Mouse (Mus musculus): ENCODE data around the gene Hist1h2ak.
A peak's percentile ranks its signal among the peaks of the same experiment; 100 is the strongest.

Hist1h2ak gene

DNA sequence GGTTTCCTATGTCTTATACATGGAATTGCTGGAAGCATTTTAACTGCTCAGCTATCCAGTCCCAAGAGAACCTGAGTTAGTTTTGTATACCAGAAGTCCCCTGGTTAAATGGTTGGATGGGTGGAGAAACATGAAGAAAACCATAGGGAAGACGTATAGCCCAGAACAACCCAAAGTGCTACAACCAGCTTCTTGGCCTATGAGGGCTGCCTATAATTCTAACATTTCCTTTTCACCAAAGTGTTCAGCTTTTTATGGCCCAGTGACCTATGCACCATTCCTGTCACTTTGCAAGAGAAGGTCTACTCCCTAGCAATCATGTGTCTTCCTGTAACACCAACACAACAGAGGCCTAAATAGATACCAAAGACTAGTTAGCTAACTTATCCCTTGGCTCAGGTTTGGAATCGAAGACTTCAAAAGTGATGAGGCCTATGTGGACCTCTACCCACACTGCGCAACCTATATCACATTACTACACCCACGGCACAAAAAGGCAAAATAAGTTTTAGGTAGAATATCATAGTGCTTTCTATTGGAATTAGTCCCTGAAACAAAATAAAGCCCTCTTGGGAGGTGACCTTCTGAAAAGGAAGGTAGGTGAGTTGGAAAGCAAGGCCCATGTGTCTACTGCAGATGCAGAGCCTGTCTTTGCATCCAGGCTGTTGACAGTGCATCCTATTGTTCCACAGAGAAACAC, 35.1 kb downstream of the Hist1h2ak start:
- no peak for DNase-seq

DNA sequence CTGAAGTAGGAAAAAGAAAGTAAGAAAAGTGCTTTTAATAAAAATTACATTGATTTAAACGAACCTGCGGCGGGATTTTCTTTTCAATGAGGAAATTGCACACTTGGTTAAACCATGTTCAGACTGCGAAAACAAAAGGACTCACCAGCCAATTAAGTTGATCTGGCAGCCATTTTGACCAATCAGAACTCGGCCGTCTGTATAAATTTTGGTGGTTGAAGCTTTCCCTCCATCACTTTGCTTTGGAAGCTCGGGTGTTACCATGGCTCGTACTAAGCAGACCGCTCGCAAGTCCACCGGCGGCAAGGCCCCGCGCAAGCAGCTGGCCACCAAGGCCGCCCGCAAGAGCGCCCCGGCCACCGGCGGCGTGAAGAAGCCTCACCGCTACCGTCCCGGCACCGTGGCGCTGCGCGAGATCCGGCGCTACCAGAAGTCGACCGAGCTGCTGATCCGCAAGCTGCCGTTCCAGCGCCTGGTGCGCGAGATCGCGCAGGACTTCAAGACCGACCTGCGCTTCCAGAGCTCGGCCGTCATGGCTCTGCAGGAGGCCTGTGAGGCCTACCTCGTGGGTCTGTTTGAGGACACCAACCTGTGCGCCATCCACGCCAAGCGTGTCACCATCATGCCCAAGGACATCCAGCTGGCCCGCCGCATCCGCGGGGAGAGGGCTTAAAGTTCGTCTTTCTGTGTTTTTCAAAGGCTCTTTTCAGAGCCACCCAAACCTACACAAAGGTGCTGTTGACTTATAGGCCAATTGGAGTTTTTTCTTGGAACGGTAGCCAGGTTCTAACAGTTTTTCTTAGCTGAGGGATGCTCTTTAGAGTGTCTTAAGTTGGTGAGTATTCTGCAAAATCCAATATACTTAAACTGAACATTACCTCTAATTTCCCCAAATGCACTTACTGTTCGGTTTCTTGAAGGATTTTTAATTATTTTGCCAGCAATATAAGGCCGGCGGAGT, 36.0 kb downstream of the Hist1h2ak start, which contains the start of gene Hist1h3h:
TSS of gene Hist1h3h (plus strand) at position 263 of the 961 bp plus-strand sequence.
- DNase-seq, result peak; percentile 76 to 77

DNA sequence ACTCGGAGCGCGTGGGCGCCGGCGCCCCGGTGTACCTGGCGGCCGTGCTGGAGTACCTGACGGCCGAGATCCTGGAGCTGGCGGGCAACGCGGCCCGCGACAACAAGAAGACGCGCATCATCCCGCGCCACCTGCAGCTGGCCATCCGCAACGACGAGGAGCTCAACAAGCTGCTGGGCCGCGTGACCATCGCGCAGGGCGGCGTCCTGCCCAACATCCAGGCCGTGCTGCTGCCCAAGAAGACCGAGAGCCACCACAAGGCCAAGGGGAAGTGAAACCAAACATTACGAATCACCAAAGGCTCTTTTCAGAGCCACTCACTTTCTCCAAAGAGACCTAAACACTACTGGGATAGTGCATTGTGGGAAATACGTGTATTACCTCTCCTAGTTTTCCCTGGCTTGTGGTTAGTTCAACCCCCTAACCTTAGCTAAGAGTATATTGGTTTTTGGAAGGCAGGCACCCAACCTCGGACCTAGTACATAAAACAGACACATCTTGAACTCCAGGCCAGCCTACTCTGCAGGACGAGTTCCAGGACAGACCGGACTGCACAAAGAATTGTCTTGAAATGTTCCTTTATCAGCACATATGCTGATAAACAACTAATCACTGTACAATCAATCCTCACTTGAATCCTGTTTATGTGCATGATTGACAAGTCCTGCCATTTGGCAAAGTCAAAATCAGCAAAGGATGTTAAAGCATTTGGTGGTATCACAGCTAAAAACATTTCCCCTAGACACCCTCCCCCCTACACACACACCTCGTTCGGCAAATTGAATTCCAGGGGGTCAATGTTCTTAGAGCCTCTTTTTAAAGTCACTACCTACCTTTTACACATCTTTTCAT, 36.9 kb downstream of the Hist1h2ak start:
- DNase-seq, result peak in 1 of 2 experiments; percentile 28

DNA sequence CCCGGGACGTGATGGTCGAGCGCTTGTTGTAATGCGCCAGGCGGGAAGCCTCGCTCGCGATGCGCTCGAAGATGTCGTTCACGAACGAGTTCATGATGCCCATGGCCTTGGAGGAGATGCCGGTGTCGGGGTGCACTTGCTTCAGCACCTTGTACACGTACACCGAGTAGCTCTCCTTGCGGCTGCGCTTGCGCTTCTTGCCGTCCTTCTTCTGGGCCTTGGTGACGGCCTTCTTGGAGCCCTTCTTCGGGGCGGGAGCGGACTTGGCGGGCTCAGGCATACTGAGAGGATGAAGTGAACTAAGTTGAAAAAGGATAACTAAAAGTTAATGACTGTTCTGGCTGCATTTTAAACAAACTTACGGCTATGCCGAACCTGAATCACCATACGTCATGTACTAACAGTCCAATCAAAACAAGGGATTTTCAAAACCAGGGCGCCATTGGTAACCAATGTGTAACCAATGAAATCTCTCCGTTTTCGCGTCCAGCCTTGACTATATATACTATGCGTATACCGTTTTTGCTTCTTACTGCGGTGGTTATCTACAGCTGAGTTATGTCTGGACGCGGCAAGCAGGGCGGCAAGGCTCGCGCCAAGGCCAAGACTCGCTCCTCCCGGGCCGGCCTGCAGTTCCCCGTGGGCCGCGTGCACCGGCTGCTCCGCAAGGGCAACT, 37.6 kb downstream of the Hist1h2ak start, which contains the start of the genes Hist1h2bl and Hist1h2ai:
TSS of gene Hist1h2bl (minus strand) at position 280 of the 676 bp plus-strand sequence.
TSS of gene Hist1h2ai (plus strand) at position 559 of the 676 bp plus-strand sequence.
- peak; percentile 81 to 86 for DNase-seq

DNA sequence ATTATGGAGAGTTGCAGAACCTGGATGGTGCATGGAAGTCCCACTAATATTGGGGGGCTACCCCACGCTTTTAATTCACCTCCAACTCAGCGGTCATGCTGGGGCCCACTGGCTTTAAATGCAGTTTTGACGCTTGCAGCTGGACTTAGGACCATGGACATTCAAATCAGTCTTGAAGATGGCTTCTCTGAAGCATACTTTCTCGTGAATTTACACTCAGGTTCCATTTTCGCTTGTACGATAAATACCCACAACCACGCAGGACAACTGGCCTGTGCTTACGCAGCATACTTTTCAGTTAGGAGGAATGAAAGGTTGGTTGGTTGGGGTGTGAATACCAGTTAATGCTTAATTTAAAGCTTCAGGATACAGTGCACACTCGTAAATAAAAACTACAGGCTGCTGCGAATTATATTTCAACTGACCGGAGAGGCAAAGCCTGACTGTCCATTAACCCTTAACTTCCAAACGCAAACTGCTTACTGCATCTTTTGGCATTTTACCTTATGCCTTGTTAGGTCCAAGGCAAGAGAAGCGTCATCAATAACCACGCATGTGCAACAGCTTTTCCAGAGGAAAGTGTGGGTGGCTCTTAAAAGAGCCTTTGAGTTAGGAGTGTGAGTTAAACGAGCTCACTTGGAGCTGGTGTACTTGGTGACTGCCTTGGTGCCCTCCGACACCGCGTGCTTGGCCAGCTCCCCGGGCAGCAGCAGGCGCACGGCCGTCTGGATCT, 38.3 kb downstream of the Hist1h2ak start:
- DNase-seq, result no peak

DNA sequence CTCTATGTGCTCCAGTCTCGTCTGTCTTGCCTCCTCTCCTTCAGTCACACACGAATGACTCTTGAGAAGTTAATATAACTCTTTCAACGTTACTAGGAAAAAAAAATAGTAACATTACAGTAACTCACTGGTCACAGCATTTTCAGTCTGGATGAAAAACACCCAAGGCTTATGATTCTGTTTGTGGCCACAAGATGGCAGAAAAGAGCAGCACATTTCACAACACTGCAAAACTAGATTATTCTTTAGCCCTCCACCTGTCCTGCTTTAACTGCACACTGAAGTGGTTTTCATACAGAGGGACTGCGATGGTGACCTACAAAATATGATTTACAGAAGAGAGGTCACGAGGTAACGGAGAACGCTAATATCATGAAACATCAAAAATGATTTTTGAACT, 38.9 kb downstream of the Hist1h2ak start:
- peak; percentile 68 to 77 for DNase-seq

DNA sequence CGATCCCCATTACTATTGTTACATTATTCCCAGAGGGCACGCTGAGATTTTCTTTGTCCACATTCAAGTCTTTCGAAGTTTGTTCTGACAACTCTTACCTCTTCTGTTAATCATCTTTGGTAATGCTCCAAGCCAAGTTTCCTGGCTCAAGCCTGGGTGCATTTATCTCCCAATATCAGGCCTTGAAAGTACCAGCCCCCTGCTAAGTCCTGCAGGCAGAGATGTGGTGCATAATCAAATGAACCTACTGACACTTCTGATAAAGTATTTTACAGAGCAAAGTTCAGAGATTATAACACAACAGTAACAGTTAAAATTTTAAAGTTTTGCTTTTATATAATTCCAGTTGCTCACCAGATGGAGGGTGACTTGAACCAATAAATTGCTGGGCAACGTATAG, 41.9 kb downstream of the Hist1h2ak start:
- DNase-seq, result no peak

DNA sequence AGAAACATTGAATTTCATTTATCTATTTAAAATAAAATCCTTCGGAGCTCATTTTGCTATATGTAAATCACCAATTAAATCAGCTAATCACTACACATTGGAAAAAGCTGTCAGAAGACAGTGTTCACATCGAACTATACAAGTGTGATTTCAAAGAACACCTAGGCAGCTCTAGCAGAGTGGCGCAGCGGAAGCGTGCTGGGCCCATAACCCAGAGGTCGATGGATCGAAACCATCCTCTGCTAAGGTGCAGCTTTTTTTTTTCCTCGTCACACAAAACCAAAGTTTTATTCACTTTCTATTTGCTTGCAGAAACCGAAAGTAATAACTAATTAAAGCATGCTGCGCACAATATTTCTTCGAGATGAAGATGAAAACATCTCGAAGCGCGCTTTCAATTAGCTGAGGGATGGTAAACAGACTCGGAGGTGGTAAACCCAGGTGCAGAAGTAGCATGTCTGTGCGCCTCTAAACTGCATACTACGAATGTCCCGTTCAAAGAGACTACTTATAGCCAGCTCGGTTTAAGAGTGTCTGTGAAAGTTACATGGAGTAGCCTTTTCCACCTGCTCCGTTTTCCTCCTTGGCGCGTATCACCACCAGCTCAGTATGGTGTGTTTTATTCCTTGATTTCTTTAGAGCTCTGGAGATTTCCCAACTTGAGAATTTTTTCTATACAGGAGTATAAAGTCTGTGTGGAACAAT, 42.7 kb downstream of the Hist1h2ak start:
- peak; percentile 75 to 84 for DNase-seq

DNA sequence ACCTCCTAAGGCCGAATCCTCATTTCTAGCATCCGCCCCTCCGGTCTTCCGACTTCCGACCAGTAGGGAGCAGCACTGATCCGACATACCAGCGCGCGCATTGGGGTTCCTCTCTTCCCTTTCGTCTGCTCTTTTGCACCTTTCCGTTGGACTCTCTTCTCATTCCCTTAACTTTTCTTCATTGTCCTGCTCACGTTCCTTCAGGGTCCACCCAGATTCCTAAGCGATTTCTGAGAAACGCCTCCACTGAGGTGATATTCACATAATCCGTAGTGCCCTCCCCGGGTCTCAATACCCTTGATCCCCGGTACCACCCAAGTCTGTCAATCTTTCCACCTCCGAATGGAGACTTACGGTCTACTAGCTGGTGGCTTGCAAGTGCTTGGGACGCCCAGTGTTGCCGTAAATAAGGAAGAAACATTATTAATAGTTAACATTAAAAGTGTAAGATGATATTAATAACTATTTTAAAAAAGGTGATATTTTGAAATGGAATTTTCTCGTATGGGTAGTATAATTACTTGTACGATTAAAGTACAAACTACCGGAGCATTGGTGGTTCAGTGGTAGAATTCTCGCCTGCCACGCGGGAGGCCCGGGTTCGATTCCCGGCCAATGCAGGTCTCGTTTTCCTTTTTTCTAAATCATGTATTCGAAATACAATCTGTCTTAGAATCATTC, 43.5 kb downstream of the Hist1h2ak start:
- DNase-seq, result peak; percentile 88 to 89

DNA sequence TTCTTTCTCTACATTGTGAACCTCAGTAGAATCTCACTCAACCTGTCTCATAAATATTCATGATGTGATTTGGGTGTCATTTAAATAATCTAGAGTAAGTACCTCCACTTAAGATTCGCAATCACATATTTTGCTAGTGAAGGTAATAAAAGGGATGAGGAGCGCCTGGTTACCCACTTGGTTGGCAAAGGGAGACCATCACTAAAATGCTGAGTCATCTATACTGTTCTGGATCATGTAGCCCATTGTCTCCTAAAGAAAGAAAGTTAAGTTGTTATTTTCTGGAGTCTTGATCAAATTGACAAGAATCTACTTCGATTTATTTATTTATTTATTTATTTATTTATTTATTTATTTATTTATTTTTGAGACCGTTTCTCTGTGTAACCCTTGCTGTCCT, 47.0 kb downstream of the Hist1h2ak start:
- DNase-seq, result no peak

All from cerebellum, adult 18-20 months (tissue).